Mouse (Mus musculus) gastrocnemius, postnatal 14 days (tissue): ENCODE results near the gene Mrgpra4. TPM values are rescaled to one million over a fixed set of nuclear protein-coding genes. Genes with fewer than 3 reads are reported as not detected.

Experiments
- DNase-seq: peaks from one replicate; pipeline ENCODE4 v3.0.0; 2021; ENCODE audit warnings: mixed read lengths
- intact Hi-C: fragments of 180-260 bp; cut with DNase I; formaldehyde crosslinking; loops from one replicate; pipeline ENCODE4 v1.15.1; 2025; ENCODE audit warnings: low total_unique reads
- long read RNA-seq, 2 experiments: library from polyadenylated mRNA; stranded (forward); transcript quantifications; one replicate each; pipeline ENCODE4 v2.0.0; 2021
- total RNA-seq, 2 experiments: library from RNA; stranded (reverse); gene quantifications; 2 replicates each; pipeline ENCODE4 v1.2.3; 2021

Gene Mrgpra4
- total RNA-seq: under 1 TPM in 1 of 2 experiments, not detected in 1; 0.16 TPM
- long read RNA-seq, experiment 1: 0 reads
- long read RNA-seq, experiment 2: 0 reads

DNA sequence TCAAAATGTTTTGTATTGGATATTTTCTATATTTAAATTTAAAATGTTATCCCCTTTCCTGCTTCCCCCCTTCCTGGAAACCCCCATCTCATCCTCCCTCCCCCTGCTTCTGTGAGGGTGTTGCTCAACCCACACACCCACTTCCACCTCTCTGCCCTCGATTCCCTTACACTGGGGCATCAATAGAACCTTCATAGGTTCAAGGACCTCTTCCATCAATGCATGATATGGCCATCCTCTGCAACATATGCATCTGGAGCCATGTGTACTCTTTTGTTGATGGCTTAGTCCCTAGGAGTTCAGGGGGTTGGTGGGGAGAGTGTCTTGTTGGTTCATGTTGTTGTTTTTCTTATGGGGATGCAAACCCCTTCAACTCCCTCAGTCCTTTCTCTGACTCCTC is at the start of gene Mrgpra4:
TSS of gene Mrgpra4 (minus strand) at position 101 of the 400 bp plus-strand sequence.
- intact Hi-C loops: no loop called here
- DNase-seq: no peak

GRCm38 (mm10) chr7:48027497-48027896 is 45.6 kb upstream of the Mrgpra4 start, which contains the start of gene Mrgprx1:
Gene Mrgprx1 (minus strand): TSS chr7:48027597.
- intact Hi-C loops: no loop called here
- DNase-seq: no peak

GRCm38 (mm10) chr7:48017874-48018273 is 36.0 kb upstream of the Mrgpra4 start:
- intact Hi-C loops: no loop called here
- no peak for DNase-seq

GRCm38 (mm10) chr7:47995689-47996088 is 13.8 kb upstream of the Mrgpra4 start:
- no peak for DNase-seq
- intact Hi-C loops: no loop called here

DNA sequence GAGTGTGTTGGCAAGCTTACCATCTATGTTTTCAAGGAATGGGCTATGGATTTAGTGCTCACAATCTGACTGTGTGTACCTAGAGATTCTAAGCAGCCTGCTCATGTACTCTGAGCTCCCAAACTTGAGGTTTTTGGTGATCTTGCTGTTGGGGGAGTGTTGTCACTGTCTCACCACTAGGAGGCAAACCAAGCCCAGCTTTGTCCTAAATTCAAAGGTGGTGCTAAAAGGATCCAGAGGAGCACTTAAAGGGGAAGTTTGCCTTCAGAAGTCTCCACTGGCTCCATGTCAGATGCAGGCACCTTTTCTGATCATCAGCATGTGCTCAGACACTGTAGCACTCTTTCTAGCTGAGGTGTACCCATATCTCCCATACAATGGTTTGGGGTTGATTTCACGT is 4.9 kb upstream of the Mrgpra4 start:
- DNase-seq: no peak
- intact Hi-C loops: no loop called here

Other genes with a start within 250 kb of the Mrgpra4 start
- not detected for gene Mrgprx1, start 45.5 kb upstream of the Mrgpra4 start, total RNA-seq
- not detected for gene Mrgprb5, start 186.9 kb upstream of the Mrgpra4 start, total RNA-seq
- gene Mrgprb4, start 217.2 kb upstream of the Mrgpra4 start, total RNA-seq: not detected